Mouse (Mus musculus) limb, embryonic 14.5 days (tissue): ENCODE data around the gene Gm42417. TPM values are rescaled to one million over a fixed set of nuclear protein-coding genes. Genes with fewer than 3 reads are reported as not detected.

Source experiments
- ATAC-seq: fragments of 200-750 bp; cut with Nextera tagmentation; 2 replicates; pipeline ENCODE4 v1.8.0; 2017; ENCODE audit warnings: low read depth, moderate number of reproducible peaks, moderate TSS enrichment; ENCODE audit not compliant: low FRiP score
- DNase-seq: peaks from one replicate; pipeline ENCODE4 v3.0.0-alpha.2; 2015; ENCODE audit warnings: low spot score
- H3K27ac ChIP-seq: fragments of 300-500 bp; sonication (generic); replicated peaks from 2 replicates; pipeline ENCODE4 v1.5.1; 2014; ENCODE audit warnings: low read depth, mild to moderate bottlenecking, low read length, moderate library complexity, mixed read lengths
- H3K27me3 ChIP-seq: fragments of 300-500 bp; sonication (generic); 2 replicates; pipeline ENCODE4 v1.6.1; 2014; ENCODE audit warnings: low read length, mixed read lengths; ENCODE audit not compliant: control insufficient read depth, insufficient read depth
- H3K36me3 ChIP-seq: fragments of 300-500 bp; sonication (generic); 2 replicates; pipeline ENCODE4 v1.6.1; 2014; ENCODE audit warnings: mild to moderate bottlenecking, low read length, moderate library complexity, mixed read lengths; ENCODE audit not compliant: control insufficient read depth, insufficient read depth
- H3K4me1 ChIP-seq: fragments of 300-500 bp; sonication (generic); 2 replicates; pipeline ENCODE4 v1.6.1; 2014; ENCODE audit warnings: antibody characterized with exemption, low read length, mixed read lengths; ENCODE audit not compliant: control insufficient read depth, insufficient read depth
- H3K4me2 ChIP-seq: fragments of 300-500 bp; sonication (generic); replicated peaks from 2 replicates; pipeline ENCODE4 v1.6.1; 2014; ENCODE audit warnings: low read depth, mild to moderate bottlenecking, low read length, moderate library complexity; ENCODE audit not compliant: severe bottlenecking
- H3K4me3 ChIP-seq: fragments of 300-500 bp; sonication (generic); replicated peaks from 2 replicates; pipeline ENCODE4 v1.5.1; 2014; ENCODE audit warnings: low read length
- H3K9ac ChIP-seq: fragments of 300-500 bp; sonication (generic); 2 replicates; pipeline ENCODE4 v1.6.1; 2014; ENCODE audit warnings: mild to moderate bottlenecking, low read depth, low read length, moderate library complexity; ENCODE audit not compliant: severe bottlenecking
- H3K9me3 ChIP-seq: fragments of 300-500 bp; sonication (generic); 2 replicates; pipeline ENCODE4 v1.6.1; 2016; ENCODE audit warnings: low read length; ENCODE audit not compliant: control insufficient read depth
- POLR2A ChIP-seq: fragments of 200-500 bp; IDR thresholded peaks from 2 replicates; pipeline ENCODE4 v1.8.0; 2012; ENCODE audit warnings: inconsistent platforms, mild to moderate bottlenecking, moderate library complexity, borderline replicate concordance; ENCODE audit not compliant: insufficient read depth, insufficient read length; ENCODE audit errors: extremely low read depth
- WGBS: fragments of 180-500 bp; shearing (Covaris S2); extraction: QIAGEN DNeasy Blood & Tissue Kit; methylation state at CpG from one replicate; pipeline ENCODE4 v1.1.7; 2014; 5-methylcytosine and 5-hydroxymethylcytosine counted together
- polyA plus RNA-seq, 2 experiments: library from polyadenylated mRNA; depleted of rRNA in 1 of 2; stranded (reverse) in 1 of 2; unstranded in 1 of 2; fragments of >200 nt; fragmentation: Nextera tagmentation in 1 of 2; extraction: Ambion mirVana in 1 of 2; gene quantifications; 2 replicates each; pipeline versions ENCODE4 v1.2.1 to v1.2.3; 2012 to 2014

The Gm42417 gene
- polyA plus RNA-seq, 2 experiments = 0.47 TPM; not detected in 1

GRCm38 (mm10) chr1:36563632-36564031 lies 24.4 kb upstream of the Gm42417 start:
- no peak overlapping the region for H3K4me3 ChIP-seq
- H3K9me3 ChIP-seq = no peaks in the 10 kb centered on the region
- ATAC-seq (no peak), DNase-seq (no peak)
- H3K27ac ChIP-seq = no peak overlapping the region
- H3K27me3 ChIP-seq = no peaks in the 10 kb centered on the region
- H3K4me2 ChIP-seq = no peak overlapping the region
- H3K9ac ChIP-seq = no peak overlapping the region
- H3K4me1 ChIP-seq = peaks cover 30% of the 10 kb centered on the region
- H3K36me3 ChIP-seq = no peaks in the 10 kb centered on the region
- WGBS = 38% methylated on average over 4 of the region's 4 CpGs
- TF ChIP-seq POLR2A = no peak

- no peak overlapping the region for H3K9ac ChIP-seq
- TF ChIP-seq POLR2A = no peak
- no peak overlapping the region for H3K4me3 ChIP-seq
- no peak for ATAC-seq
- H3K36me3 ChIP-seq = no peaks in the 10 kb centered on the region
- no peak overlapping the region for H3K4me2 ChIP-seq
- WGBS = 61% methylated on average over 2 of the region's 2 CpGs
- peaks cover 31% of the 10 kb centered on the region for H3K4me1 ChIP-seq
- no peak overlapping the region for H3K27ac ChIP-seq
- DNase-seq = no peak
- H3K9me3 ChIP-seq = no peaks in the 10 kb centered on the region
- no peaks in the 10 kb centered on the region for H3K27me3 ChIP-seq
Measured at GRCm38 (mm10) chr1:36563197-36563596, 24.0 kb upstream of the Gm42417 start.

- WGBS = 63% methylated on average over 4 of the region's 4 CpGs
- no peaks in the 10 kb centered on the region for H3K9me3 ChIP-seq
- no peak overlapping the region for H3K9ac ChIP-seq
- ATAC-seq (no peak), DNase-seq (no peak)
- H3K36me3 ChIP-seq = no peaks in the 10 kb centered on the region
- no peak overlapping the region for H3K4me2 ChIP-seq
- TF ChIP-seq POLR2A = no peak
- no peak overlapping the region for H3K4me3 ChIP-seq
- peaks cover 26% of the 10 kb centered on the region for H3K4me1 ChIP-seq
- no peaks in the 10 kb centered on the region for H3K27me3 ChIP-seq
- no peak overlapping the region for H3K27ac ChIP-seq
Measured at GRCm38 (mm10) chr1:36562388-36562787, 23.2 kb upstream of the Gm42417 start.

DNA sequence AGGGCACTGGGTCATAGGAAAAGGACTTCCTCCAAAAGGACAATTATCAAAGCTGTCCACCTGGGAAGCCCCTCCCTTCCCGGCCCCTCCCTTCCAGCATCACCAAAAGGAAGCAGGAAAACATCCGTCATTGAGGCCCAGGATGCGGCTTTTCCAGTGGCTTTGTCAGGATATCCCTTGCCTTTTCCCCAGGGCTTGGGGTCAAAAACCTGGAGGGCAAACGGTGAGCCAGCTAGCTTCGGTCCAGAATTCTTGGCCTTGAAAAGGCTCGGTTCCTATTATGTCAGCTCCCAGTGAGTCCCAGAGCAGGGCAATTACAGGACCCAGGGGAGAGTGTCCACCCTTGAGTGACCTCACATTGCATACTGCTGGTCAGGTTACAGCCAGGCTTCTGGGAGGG lies 21.7 kb upstream of the Gm42417 start:
- ATAC-seq (no peak), DNase-seq (no peak)
- Histone ChIP-seq H3K27ac (no peak overlapping the region), H3K4me1 (peaks cover 17% of the 10 kb centered on the region), H3K9me3 (no peaks in the 10 kb centered on the region), H3K36me3 (no peaks in the 10 kb centered on the region), H3K27me3 (no peaks in the 10 kb centered on the region), H3K4me3 (no peak overlapping the region), H3K9ac (no peak overlapping the region), H3K4me2 (no peak overlapping the region)
- TF ChIP-seq POLR2A = no peak
- 49% methylated on average over 6 of the region's 6 CpGs for WGBS

- Histone ChIP-seq H3K36me3 (peaks cover 7% of the 10 kb centered on the region), H3K9ac (no peak overlapping the region), H3K27me3 (no peaks in the 10 kb centered on the region), H3K9me3 (no peaks in the 10 kb centered on the region), H3K4me1 (peaks cover 27% of the 10 kb centered on the region), H3K4me3 (no peak overlapping the region), H3K27ac (no peak overlapping the region), H3K4me2 (no peak overlapping the region)
- ATAC-seq (no peak), DNase-seq (no peak)
- 55% methylated on average over 5 of the region's 5 CpGs for WGBS
- no peak for TF ChIP-seq POLR2A
Measured at GRCm38 (mm10) chr1:36559888-36560287, 20.7 kb upstream of the Gm42417 start.

DNA sequence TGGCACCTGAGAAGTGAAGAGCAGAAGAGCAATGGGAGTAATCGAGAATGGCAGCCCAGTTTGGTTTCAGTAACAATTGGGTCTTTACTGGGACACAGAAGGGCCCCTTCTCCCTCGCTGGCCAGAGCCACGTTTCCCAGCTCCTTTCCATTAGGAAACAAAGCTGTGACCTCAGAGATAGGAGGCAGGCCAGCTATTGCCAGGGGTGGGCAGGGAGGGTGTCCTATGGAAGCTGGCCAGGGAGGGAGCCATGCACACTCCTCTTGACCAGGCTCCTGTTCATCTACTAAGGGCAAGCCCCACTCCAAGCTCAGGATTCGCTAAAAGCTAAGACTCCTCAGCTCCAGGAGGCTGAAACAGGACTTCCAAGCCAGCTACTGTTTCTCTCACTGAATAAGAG lies 20.0 kb upstream of the Gm42417 start:
- Histone ChIP-seq H3K27me3 (no peaks in the 10 kb centered on the region), H3K9me3 (no peaks in the 10 kb centered on the region), H3K27ac (no peak overlapping the region), H3K36me3 (peaks cover 12% of the 10 kb centered on the region), H3K4me1 (peaks cover 29% of the 10 kb centered on the region), H3K4me2 (peak overlapping the region; percentile 96), H3K9ac (no peak overlapping the region), H3K4me3 (peak overlapping the region; percentile 96)
- TF ChIP-seq POLR2A = no peak
- 15% methylated on average over 4 of the region's 4 CpGs for WGBS
- no peak for DNase-seq
- ATAC-seq = no peak
